Mouse (Mus musculus) embryonic facial prominence, embryonic 13.5 days (tissue): ENCODE measurements around the gene Slc25a13. TPM values are rescaled to one million over a fixed set of nuclear protein-coding genes. Genes with fewer than 3 reads are reported as not detected.

Experiments used
- ATAC-seq: fragments of 200-750 bp; cut with Nextera tagmentation; 2 replicates; pipeline ENCODE4 v1.8.0; 2017; ENCODE audit warnings: low read depth; ENCODE audit not compliant: insufficient number of reproducible peaks, insufficient read depth, low FRiP score, low TSS enrichment
- H3K27ac ChIP-seq: fragments of 300-500 bp; sonication (generic); 2 replicates; pipeline ENCODE4 v1.5.1; 2015; ENCODE audit warnings: moderate library complexity, mild to moderate bottlenecking, inconsistent platforms
- H3K27me3 ChIP-seq: fragments of 300-500 bp; sonication (generic); 2 replicates; pipeline ENCODE4 v1.6.1; 2015; ENCODE audit warnings: mild to moderate bottlenecking, inconsistent platforms
- H3K36me3 ChIP-seq: fragments of 300-500 bp; sonication (generic); 2 replicates; pipeline ENCODE4 v1.6.1; 2015; ENCODE audit warnings: mild to moderate bottlenecking, inconsistent platforms
- H3K4me1 ChIP-seq: fragments of 300-500 bp; sonication (generic); 2 replicates; pipeline ENCODE4 v1.6.1; 2015; ENCODE audit warnings: inconsistent platforms
- H3K4me2 ChIP-seq: fragments of 300-500 bp; sonication (generic); 2 replicates; pipeline ENCODE4 v1.6.1; 2015; ENCODE audit warnings: moderate library complexity, mild to moderate bottlenecking, inconsistent platforms
- H3K4me3 ChIP-seq: fragments of 300-500 bp; sonication (generic); 2 replicates; pipeline ENCODE4 v1.5.1; 2015; ENCODE audit warnings: mild to moderate bottlenecking, inconsistent platforms
- H3K9ac ChIP-seq: fragments of 300-500 bp; sonication (generic); 2 replicates; pipeline ENCODE4 v1.6.1; 2015; ENCODE audit warnings: mild to moderate bottlenecking, inconsistent platforms
- H3K9me3 ChIP-seq: fragments of 300-500 bp; sonication (generic); 2 replicates; pipeline ENCODE4 v1.6.1; 2016; ENCODE audit warnings: inconsistent platforms
- WGBS: fragments of 180-500 bp; shearing (Covaris S2); methylation state at CpG from one replicate; pipeline ENCODE4 v1.1.7; 2015; ENCODE audit warnings: mixed read lengths; 5-methylcytosine and 5-hydroxymethylcytosine counted together
- polyA plus RNA-seq: library from polyadenylated mRNA; unstranded; fragments of >200 nt; fragmentation: Nextera tagmentation; extraction: Ambion mirVana; gene quantifications from 2 replicates; pipeline ENCODE4 v1.2.1, GENCODE M21; 2015

The Slc25a13 gene
- polyA plus RNA-seq, 1 experiment from 2014 or later = 20.2 TPM

- no peak overlapping the region for H3K27ac ChIP-seq
- WGBS = 67% methylated on average over 12 of the region's 12 CpGs
- H3K9ac ChIP-seq = no peak overlapping the region
- no peak for ATAC-seq
- no peaks in the 10 kb centered on the region for H3K36me3 ChIP-seq
- H3K4me1 ChIP-seq = peaks cover 15% of the 10 kb centered on the region
- H3K4me2 ChIP-seq = no peak overlapping the region
- no peak overlapping the region for H3K4me3 ChIP-seq
- H3K9me3 ChIP-seq = no peaks in the 10 kb centered on the region
- H3K27me3 ChIP-seq = peaks cover 12% of the 10 kb centered on the region
These were observed 2.8 kb upstream of the Slc25a13 start for GRCm38 (mm10) chr6:6219661-6220370.

- Histone ChIP-seq H3K4me2 (peak overlapping the region; percentile 91), H3K9me3 (no peaks in the 10 kb centered on the region), H3K27ac (peak overlapping the region; percentile 52; the same call in 1 of the 2 replicates), H3K27me3 (peaks cover 12% of the 10 kb centered on the region), H3K4me1 (peaks cover 21% of the 10 kb centered on the region), H3K4me3 (peak overlapping the region; percentile 61), H3K9ac (peak overlapping the region; percentile 81), H3K36me3 (no peaks in the 10 kb centered on the region)
- 13% methylated on average over 5 of the region's 5 CpGs for WGBS
- no peak; the same call in 1 of the 2 replicates for ATAC-seq
These were observed 283 bp upstream of the Slc25a13 start for GRCm38 (mm10) chr6:6217286-6217625.

GRCm38 (mm10) chr6:6216120-6216506 is 860 bp downstream of the Slc25a13 start:
- Histone ChIP-seq H3K4me2 (peak overlapping the region; percentile 91), H3K9me3 (no peaks in the 10 kb centered on the region), H3K36me3 (no peaks in the 10 kb centered on the region), H3K4me1 (peaks cover 26% of the 10 kb centered on the region), H3K27me3 (peaks cover 8% of the 10 kb centered on the region; the same call in 1 of the 2 replicates), H3K4me3 (peak overlapping the region; percentile 61), H3K9ac (peak overlapping the region; percentile 81), H3K27ac (no peak overlapping the region)
- no peak for ATAC-seq
- WGBS = 11% methylated on average over 5 of the region's 5 CpGs

GRCm38 (mm10) chr6:6212360-6213310 is 4.3 kb downstream of the Slc25a13 start:
- 66% methylated on average over 8 of the region's 8 CpGs for WGBS
- Histone ChIP-seq H3K9ac (no peak overlapping the region), H3K27me3 (no peaks in the 10 kb centered on the region), H3K27ac (no peak overlapping the region), H3K4me1 (peaks cover 30% of the 10 kb centered on the region), H3K36me3 (no peaks in the 10 kb centered on the region), H3K4me2 (no peak overlapping the region), H3K4me3 (no peak overlapping the region), H3K9me3 (no peaks in the 10 kb centered on the region)
- no peak for ATAC-seq

GRCm38 (mm10) chr6:6211958-6212357 is 5.0 kb downstream of the Slc25a13 start:
- ATAC-seq = no peak
- H3K27me3 ChIP-seq = no peaks in the 10 kb centered on the region
- WGBS = 80% methylated on average over 3 of the region's 3 CpGs

GRCm38 (mm10) chr6:6210637-6211036 is 6.3 kb downstream of the Slc25a13 start:
- H3K9me3 ChIP-seq = no peaks in the 10 kb centered on the region
- no peak overlapping the region for H3K9ac ChIP-seq
- H3K27ac ChIP-seq = no peak overlapping the region
- WGBS = 96% methylated on average over 7 of the region's 7 CpGs
- no peak overlapping the region for H3K4me2 ChIP-seq
- H3K4me1 ChIP-seq = peaks cover 20% of the 10 kb centered on the region
- no peak overlapping the region for H3K4me3 ChIP-seq
- no peaks in the 10 kb centered on the region for H3K27me3 ChIP-seq
- no peaks in the 10 kb centered on the region for H3K36me3 ChIP-seq
- ATAC-seq = no peak

More at GRCm38 (mm10) chr6:6211958-6212357, 5.0 kb downstream of the Slc25a13 start:
- Histone ChIP-seq H3K4me2 (no peak overlapping the region), H3K36me3 (no peaks in the 10 kb centered on the region), H3K4me1 (peaks cover 27% of the 10 kb centered on the region), H3K4me3 (no peak overlapping the region), H3K27ac (no peak overlapping the region), H3K9me3 (no peaks in the 10 kb centered on the region), H3K9ac (no peak overlapping the region)

GRCm38 (mm10) chr6:6208351-6209059 is 8.5 kb downstream of the Slc25a13 start:
- H3K27ac ChIP-seq = no peak overlapping the region
- WGBS = 73% methylated on average over 4 of the region's 4 CpGs
- no peaks in the 10 kb centered on the region for H3K36me3 ChIP-seq
- no peaks in the 10 kb centered on the region for H3K9me3 ChIP-seq
- H3K4me3 ChIP-seq = no peak overlapping the region
- H3K9ac ChIP-seq = no peak overlapping the region
- H3K27me3 ChIP-seq = no peaks in the 10 kb centered on the region
- peaks cover 17% of the 10 kb centered on the region; the same call in 1 of the 2 replicates for H3K4me1 ChIP-seq
- no peak overlapping the region for H3K4me2 ChIP-seq
- no peak for ATAC-seq

GRCm38 (mm10) chr6:6207836-6208235 is 9.1 kb downstream of the Slc25a13 start:
- H3K27ac ChIP-seq = no peak overlapping the region
- no peaks in the 10 kb centered on the region for H3K36me3 ChIP-seq
- H3K9me3 ChIP-seq = no peaks in the 10 kb centered on the region
- ATAC-seq = no peak
- peaks cover 14% of the 10 kb centered on the region; the same call in 1 of the 2 replicates for H3K4me1 ChIP-seq
- no peak overlapping the region for H3K4me2 ChIP-seq
- WGBS = 79% methylated on average over 3 of the region's 3 CpGs
- H3K9ac ChIP-seq = no peak overlapping the region
- no peak overlapping the region for H3K4me3 ChIP-seq
- no peaks in the 10 kb centered on the region for H3K27me3 ChIP-seq

- no peaks in the 10 kb centered on the region for H3K27me3 ChIP-seq
- no peaks in the 10 kb centered on the region for H3K9me3 ChIP-seq
- H3K27ac ChIP-seq = no peak overlapping the region
- no peak for ATAC-seq
- no peaks in the 10 kb centered on the region for H3K36me3 ChIP-seq
- H3K9ac ChIP-seq = no peak overlapping the region
- H3K4me3 ChIP-seq = no peak overlapping the region
- H3K4me2 ChIP-seq = no peak overlapping the region
- WGBS = 90% methylated on average over 1 of the region's 1 CpGs
- peaks cover 9% of the 10 kb centered on the region; the same call in 1 of the 2 replicates for H3K4me1 ChIP-seq
These were observed 9.6 kb downstream of the Slc25a13 start for GRCm38 (mm10) chr6:6207395-6207794.

GRCm38 (mm10) chr6:6205599-6206165 is 11.3 kb downstream of the Slc25a13 start:
- no peak for ATAC-seq
- WGBS = 85% methylated on average over 3 of the region's 3 CpGs
- H3K9me3 ChIP-seq = no peaks in the 10 kb centered on the region
- H3K36me3 ChIP-seq = 0 out of 2 replicates have a peak, but pooled peaks cover under 1% of the 10 kb centered on the region
- H3K4me3 ChIP-seq = no peak overlapping the region
- no peak overlapping the region for H3K4me2 ChIP-seq
- H3K27me3 ChIP-seq = no peaks in the 10 kb centered on the region
- H3K4me1 ChIP-seq = no peaks in the 10 kb centered on the region
- no peak overlapping the region for H3K9ac ChIP-seq
- no peak overlapping the region for H3K27ac ChIP-seq

- Histone ChIP-seq H3K4me3 (no peak overlapping the region), H3K9me3 (no peaks in the 10 kb centered on the region), H3K4me1 (no peaks in the 10 kb centered on the region), H3K27me3 (no peaks in the 10 kb centered on the region), H3K36me3 (0 out of 2 replicates have a peak, but pooled peaks cover 5% of the 10 kb centered on the region), H3K4me2 (no peak overlapping the region), H3K27ac (no peak overlapping the region), H3K9ac (no peak overlapping the region)
- WGBS = 91% methylated on average over 6 of the region's 6 CpGs
- no peak for ATAC-seq
These were observed 14.5 kb downstream of the Slc25a13 start for GRCm38 (mm10) chr6:6202451-6202850.
